Mouse (Mus musculus) layer of hippocampus, postnatal 25 days (tissue): ENCODE data around the gene Mllt1. TPM values are rescaled to one million over a fixed set of nuclear protein-coding genes. Genes with fewer than 3 reads are reported as not detected.

Experiments
- total RNA-seq, 2 experiments: library from RNA; stranded (reverse); gene quantifications; 2 replicates each; pipeline ENCODE4 v1.2.3; 2021

Gene Mllt1
- total RNA-seq, 2 experiments from 2014 or later: 66.7 to 79.9 TPM

Other genes with a start within 250 kb of the Mllt1 start
- 100 to 1,000 TPM; 242 to 258 TPM for gene Ndufa11, start 217.6 kb downstream of the Mllt1 start, total RNA-seq
- 10 to 100 TPM; 11.5 to 14.4 TPM for gene Vmac, start 217.4 kb downstream of the Mllt1 start, total RNA-seq
- gene Nrtn, start 177.9 kb downstream of the Mllt1 start, total RNA-seq: 1 to 10 TPM; 2.7 to 3.6 TPM
- 10 to 100 TPM; 61.1 to 73.0 TPM for gene Dus3l, start 170.7 kb downstream of the Mllt1 start, total RNA-seq
- gene Prr22, start 165.2 kb downstream of the Mllt1 start, total RNA-seq: 1 to 10 TPM in 1 of 2 experiments, under 1 TPM in 1; 0.89 to 1.6 TPM
- 1 to 10 TPM; 3.8 to 4.4 TPM for gene Rfx2, start 104.4 kb downstream of the Mllt1 start, total RNA-seq
- gene Acsbg2, start 61.0 kb downstream of the Mllt1 start, total RNA-seq: not detected
- under 1 TPM; 0.10 to 0.14 TPM for gene 1700061G19Rik, start 59.9 kb downstream of the Mllt1 start, total RNA-seq
- gene Acer1, start 46.7 kb upstream of the Mllt1 start, total RNA-seq: not detected
- 10 to 100 TPM; 57.8 to 68.3 TPM for gene Clpp, start 54.9 kb upstream of the Mllt1 start, total RNA-seq
- gene Alkbh7, start 61.9 kb upstream of the Mllt1 start, total RNA-seq: 10 to 100 TPM; 22.8 to 24.1 TPM
- not detected for gene Pspn, start 64.6 kb upstream of the Mllt1 start, total RNA-seq
- 10 to 100 TPM; 59.7 to 60.1 TPM for gene Gtf2f1, start 75.9 kb upstream of the Mllt1 start, total RNA-seq
- not detected for gene Gm17949, start 76.1 kb upstream of the Mllt1 start, total RNA-seq
- gene Khsrp, start 96.1 kb upstream of the Mllt1 start, total RNA-seq: 100 to 1,000 TPM; 113 to 117 TPM
- under 1 TPM in 1 of 2 experiments, not detected in 1; 0.22 TPM for gene Slc25a41, start 106.2 kb upstream of the Mllt1 start, total RNA-seq
- gene Crb3, start 123.7 kb upstream of the Mllt1 start, total RNA-seq: under 1 TPM in 1 of 2 experiments, not detected in 1; 0.99 TPM
- 100 to 1,000 TPM; 351 to 373 TPM for gene Slc25a23, start 124.4 kb upstream of the Mllt1 start, total RNA-seq
- gene Dennd1c, start 143.1 kb upstream of the Mllt1 start, total RNA-seq: 1 to 10 TPM in 1 of 2 experiments, under 1 TPM in 1; 0.47 to 2.0 TPM
- gene Tubb4a, start 152.4 kb upstream of the Mllt1 start, total RNA-seq: 100 to 1,000 TPM; 633 to 647 TPM
- gene Tnfsf9, start 169.9 kb upstream of the Mllt1 start, total RNA-seq: under 1 TPM; 0.54 to 0.85 TPM
- gene Cd70, start 214.4 kb upstream of the Mllt1 start, total RNA-seq: under 1 TPM in 1 of 2 experiments, not detected in 1; 0.61 TPM